In genomic region chr19:29376382-29376781, GRCm38 (mm10) we compare ENCODE assay signal across 48 mouse cellular contexts. TPM values are rescaled to one million over a fixed set of nuclear protein-coding genes. Genes with fewer than 3 reads are reported as not detected.
"Had no signal": no experiment of that assay in that cellular context is flagged by ENCODE, and none has a peak within 500 bp of the region (broad histone marks: within the 10 kb centered on the region; RNA-seq: fewer than 3 reads in every experiment).

No protein-coding gene starts in this region.

- H3K36me3 ChIP-seq: heart, embryonic 10.5 days; heart, embryonic 12.5 days; heart, embryonic 13.5 days; heart, embryonic 15.5 days; hindbrain, embryonic 10.5 days; hindbrain, embryonic 12.5 days; hindbrain, embryonic 13.5 days; hindbrain, embryonic 15.5 days; intestine, embryonic 15.5 days; kidney, embryonic 15.5 days had no signal

- DNase-seq: heart, postnatal 14 days; heart, postnatal 36 days; heart, postnatal 4 days; kidney, adult 11 months; kidney, adult 18-20 months; kidney, adult 2 months; kidney, adult 8-10 months; kidney, adult 9 months; kidney, postnatal 10 days; kidney, postnatal 14 days; kidney, postnatal 25 days; kidney, postnatal 36 days; kidney, postnatal 4 days; layer of hippocampus, adult 9-11 months; layer of hippocampus, postnatal 36 days had no signal

- H3K9ac ChIP-seq: heart, embryonic 12.5 days; heart, embryonic 13.5 days; heart, embryonic 15.5 days; hindbrain, embryonic 12.5 days; hindbrain, embryonic 13.5 days; hindbrain, embryonic 14.5 days; hindbrain, embryonic 15.5 days; intestine, embryonic 15.5 days; kidney, embryonic 15.5 days had no signal

- H3K4me3 ChIP-seq: heart, embryonic 10.5 days; heart, embryonic 12.5 days; heart, embryonic 13.5 days; heart, embryonic 15.5 days; hindbrain, embryonic 10.5 days; hindbrain, embryonic 12.5 days; hindbrain, embryonic 13.5 days; hindbrain, embryonic 15.5 days; intestine, embryonic 15.5 days; kidney, embryonic 15.5 days; layer of hippocampus, adult 2 months; left cerebral cortex, adult 2 months had no signal

- H3K27ac ChIP-seq: heart, embryonic 10.5 days; heart, embryonic 13.5 days; heart, embryonic 15.5 days; hindbrain, embryonic 10.5 days; hindbrain, embryonic 12.5 days; hindbrain, embryonic 13.5 days; hindbrain, embryonic 14.5 days; hindbrain, embryonic 15.5 days; hindbrain, postnatal 0 days; intestine, embryonic 15.5 days; kidney, embryonic 15.5 days; kidney, postnatal 0 days; layer of hippocampus, adult 2 months; left cerebral cortex, adult 2 months had no signal

- H3K27me3 ChIP-seq: heart, embryonic 12.5 days; heart, embryonic 13.5 days; heart, embryonic 15.5 days; hindbrain, embryonic 12.5 days; hindbrain, embryonic 13.5 days; hindbrain, embryonic 15.5 days; intestine, embryonic 15.5 days; kidney, embryonic 15.5 days had no signal

- H3K9me3 ChIP-seq: heart, embryonic 10.5 days; heart, embryonic 12.5 days; heart, embryonic 13.5 days; heart, embryonic 15.5 days; hindbrain, embryonic 10.5 days; hindbrain, embryonic 12.5 days; hindbrain, embryonic 13.5 days; hindbrain, embryonic 15.5 days; intestine, embryonic 15.5 days; kidney, embryonic 15.5 days had no signal

- H3K4me1 ChIP-seq: heart, embryonic 15.5 days; hindbrain, embryonic 10.5 days; hindbrain, embryonic 12.5 days; hindbrain, embryonic 13.5 days; hindbrain, embryonic 15.5 days; intestine, embryonic 15.5 days; kidney, embryonic 15.5 days had no signal

- ATAC-seq: hindbrain, embryonic 16.5 days; hindbrain, postnatal 0 days; inflammation-experienced regulatory T-cells, adult 6 months; intestine, embryonic 15.5 days; intestine, embryonic 16.5 days; intestine, postnatal 0 days had no signal

- H3K4me2 ChIP-seq: heart, embryonic 11.5 days; heart, embryonic 12.5 days; heart, embryonic 13.5 days; heart, embryonic 15.5 days; hindbrain, embryonic 12.5 days; hindbrain, embryonic 13.5 days; hindbrain, embryonic 14.5 days; hindbrain, embryonic 15.5 days; intestine, embryonic 15.5 days; kidney, embryonic 15.5 days had no signal

RNA-seq across cellular contexts. Expression of gene Pdcd1lg2, which starts 34.3 kb away (rescaled TPM):
- total RNA-seq: heart, postnatal 14 days; heart, postnatal 25 days; heart, postnatal 36 days; heart, postnatal 4 days; layer of hippocampus, adult 18-20 months; layer of hippocampus, adult 2 months; layer of hippocampus, postnatal 14 days; layer of hippocampus, postnatal 25 days; layer of hippocampus, postnatal 36 days had no signal
- polyA plus RNA-seq: heart, embryonic 10.5 days; heart, embryonic 11.5 days; heart, embryonic 12.5 days; heart, embryonic 13.5 days; heart, embryonic 14.5 days; heart, embryonic 15.5 days; heart, postnatal 0 days; hindbrain, embryonic 10.5 days; hindbrain, embryonic 11.5 days; hindbrain, embryonic 12.5 days; hindbrain, embryonic 13.5 days; hindbrain, embryonic 15.5 days; intestine, embryonic 14.5 days; intestine, embryonic 15.5 days; intestine, postnatal 0 days; kidney, embryonic 14.5 days; kidney, embryonic 15.5 days; kidney, embryonic 16.5 days; kidney, postnatal 0 days had no signal

RNA-seq across cellular contexts. Expression of gene Rln1, which starts 41.9 kb away (rescaled TPM):
- total RNA-seq: heart, postnatal 14 days; heart, postnatal 25 days; heart, postnatal 36 days; hematopoietic stem cell, adult 5-6 weeks had no signal
- polyA plus RNA-seq: heart, embryonic 16.5 days; inflammation-experienced regulatory T-cells, adult 6 months; intestine, embryonic 16.5 days; intestine, postnatal 0 days; kidney, embryonic 14.5 days; large intestine, adult 2 months had no signal

RNA-seq across cellular contexts. Expression of gene Insl6, which starts 51.2 kb away (rescaled TPM):
- total RNA-seq: heart, postnatal 36 days; hindbrain, postnatal 0 days; layer of hippocampus, postnatal 36 days had no signal
